Mouse (Mus musculus) spleen, adult 2 months (tissue): Measurements from ENCODE around the gene Atg7. TPM values are rescaled to one million over a fixed set of nuclear protein-coding genes. Genes with fewer than 3 reads are reported as not detected.
"Not testable (repeated sequence)": the region's sequence is repeated elsewhere in the genome, so short reads cannot be mapped to it uniquely, and the experiment has no call there.

Experiments used
- DNase-seq, 2 experiments: peaks; one replicate each; pipeline versions ENCODE4 v3.0.0 to v3.0.0-alpha.2; 2012 to 2021; ENCODE audit warnings: low spot score in 2 of 2, low read depth in 1 of 2
- H3K27ac ChIP-seq: fragments of 200-500 bp; 2 replicates; pipeline ENCODE4 v1.5.1; 2012; ENCODE audit warnings: low read length, inconsistent platforms; ENCODE audit not compliant: insufficient read depth
- H3K27me3 ChIP-seq: fragments of 200-500 bp; 2 replicates; pipeline ENCODE4 v1.6.1; 2012; ENCODE audit warnings: mild to moderate bottlenecking, moderate library complexity, low read length, inconsistent platforms; ENCODE audit not compliant: control insufficient read depth, insufficient read depth
- H3K36me3 ChIP-seq: fragments of 200-500 bp; 2 replicates; pipeline ENCODE4 v1.6.1; 2012; ENCODE audit warnings: mild to moderate bottlenecking, low read length, inconsistent platforms; ENCODE audit not compliant: control insufficient read depth, insufficient read depth
- H3K4me1 ChIP-seq: fragments of 200-500 bp; 2 replicates; pipeline ENCODE4 v1.6.1; 2011; ENCODE audit warnings: inconsistent platforms; ENCODE audit not compliant: control insufficient read depth, insufficient read depth, insufficient read length
- H3K4me3 ChIP-seq: fragments of 200-500 bp; 2 replicates; pipeline ENCODE4 v1.5.1; 2011; ENCODE audit warnings: mild to moderate bottlenecking, inconsistent platforms; ENCODE audit not compliant: insufficient read depth, insufficient read length; ENCODE audit errors: extremely low read depth
- CTCF ChIP-seq: fragments of 200-500 bp; IDR thresholded peaks from 2 replicates; pipeline ENCODE4 v1.5.1; 2011; ENCODE audit warnings: mild to moderate bottlenecking, inconsistent platforms; ENCODE audit not compliant: insufficient read depth, insufficient read length, insufficient replicate concordance; ENCODE audit errors: extremely low read depth
- POLR2A ChIP-seq: fragments of 200-500 bp; IDR thresholded peaks from 2 replicates; pipeline ENCODE4 v1.6.1; 2011; ENCODE audit warnings: low read depth, low read length, inconsistent platforms
- WGBS: fragments of 180-500 bp; shearing (Covaris S2); methylation state at CpG from one replicate; pipeline ENCODE4 v1.1.7; 2018; 5-methylcytosine and 5-hydroxymethylcytosine counted together
- polyA plus RNA-seq: library from polyadenylated mRNA; depleted of rRNA; stranded (reverse); fragments of >200 nt; gene quantifications from 2 replicates; pipeline ENCODE4 v1.2.3, GENCODE M21; 2012; rRNA removed

Atg7 gene
- 11.7 and 13.2 TPM in 2 replicates for polyA plus RNA-seq

GRCm38 (mm10) chr6:114642601-114643528 is at the start of gene Atg7:
Gene Atg7, plus strand, starts transcription at chr6:114643097.
- Histone ChIP-seq H3K4me3 (peak within 1 kb of the TSS; percentile 74), H3K4me1 (0 out of 2 replicates have a peak, but pooled peaks cover 2% of the 10 kb centered on the region), H3K36me3 (no peaks in the 10 kb centered on the region), H3K27me3 (no peaks in the 10 kb centered on the region), H3K27ac (peak within 1 kb of the TSS; percentile 69)
- TF ChIP-seq POLR2A, result peak; percentile 72
- TF ChIP-seq CTCF, result no peak
- peak; percentile 88 to 91 for DNase-seq
- 1% methylated on average over 38 of the region's 38 CpGs for WGBS

- WGBS, result 12% methylated on average over 8 of the region's 17 CpGs
- not testable (repeated sequence) for H3K36me3 ChIP-seq, H3K27ac ChIP-seq, H3K27me3 ChIP-seq, H3K4me3 ChIP-seq, H3K4me1 ChIP-seq
- peak in 1 of 2 experiments; percentile 4 for DNase-seq
Measured at GRCm38 (mm10) chr6:114614076-114614475, 28.8 kb upstream of the Atg7 start.

GRCm38 (mm10) chr6:114633886-114634285 is 9.0 kb upstream of the Atg7 start:
- H3K27me3 ChIP-seq, H3K27ac ChIP-seq, H3K4me3 ChIP-seq, DNase-seq, H3K36me3 ChIP-seq, H3K4me1 ChIP-seq: not testable (repeated sequence)
- WGBS, result no CpG with 5 or more reads among the region's 14 CpGs

- 46% methylated on average over 8 of the region's 8 CpGs for WGBS
- DNase-seq, result no peak
- Histone ChIP-seq H3K27me3 (no peaks in the 10 kb centered on the region), H3K36me3 (no peaks in the 10 kb centered on the region), H3K4me1 (0 out of 2 replicates have a peak, but pooled peaks cover 2% of the 10 kb centered on the region), H3K27ac (0 out of 2 replicates have a peak overlapping the region, but pooled peaks have one; percentile 69), H3K4me3 (peak overlapping the region; percentile 74)
- TF ChIP-seq CTCF, result no peak
- no peak for TF ChIP-seq POLR2A
Measured at GRCm38 (mm10) chr6:114643716-114644115, 819 bp downstream of the Atg7 start.

GRCm38 (mm10) chr6:114644531-114644930 is 1.6 kb downstream of the Atg7 start:
- 74% methylated on average over 1 of the region's 1 CpGs for WGBS
- H3K36me3 ChIP-seq, result no peaks in the 10 kb centered on the region
- no peaks in the 10 kb centered on the region for H3K27me3 ChIP-seq
- H3K4me3 ChIP-seq, result no peak overlapping the region
- 0 out of 2 replicates have a peak, but pooled peaks cover 2% of the 10 kb centered on the region for H3K4me1 ChIP-seq
- TF ChIP-seq CTCF, result no peak
- no peak for TF ChIP-seq POLR2A
- H3K27ac ChIP-seq, result no peak overlapping the region
- no peak for DNase-seq

- Histone ChIP-seq H3K4me1 (0 out of 2 replicates have a peak, but pooled peaks cover 2% of the 10 kb centered on the region), H3K4me3 (no peak overlapping the region), H3K27me3 (no peaks in the 10 kb centered on the region), H3K27ac (no peak overlapping the region), H3K36me3 (no peaks in the 10 kb centered on the region)
- no peak for DNase-seq
- TF ChIP-seq CTCF, result no peak
- TF ChIP-seq POLR2A, result no peak
- WGBS, result 58% methylated on average over 1 of the region's 1 CpGs
Measured at GRCm38 (mm10) chr6:114646201-114646600, 3.3 kb downstream of the Atg7 start.

- H3K27me3 ChIP-seq, result no peaks in the 10 kb centered on the region
- 0 out of 2 replicates have a peak, but pooled peaks cover 2% of the 10 kb centered on the region for H3K4me1 ChIP-seq
- DNase-seq, result no peak
- TF ChIP-seq CTCF, result no peak
- TF ChIP-seq POLR2A, result no peak
- no peak overlapping the region for H3K27ac ChIP-seq
- H3K4me3 ChIP-seq, result no peak overlapping the region
- 88% methylated on average over 6 of the region's 6 CpGs for WGBS
- no peaks in the 10 kb centered on the region for H3K36me3 ChIP-seq
Measured at GRCm38 (mm10) chr6:114647011-114647410, 4.1 kb downstream of the Atg7 start.
